Mouse (Mus musculus) kidney, postnatal 0 days (tissue): ENCODE measurements around the gene Necab2. TPM values are rescaled to one million over a fixed set of nuclear protein-coding genes. Genes with fewer than 3 reads are reported as not detected.
A peak's percentile ranks its signal among the peaks of the same experiment; 100 is the strongest.

Experiments used
- ATAC-seq: fragments of 200-750 bp; cut with Nextera tagmentation; replicated peaks from 2 replicates; pipeline ENCODE4 v1.8.0; 2017; ENCODE audit warnings: low read depth, moderate number of reproducible peaks, moderate TSS enrichment, moderate library complexity; ENCODE audit not compliant: low FRiP score
- DNase-seq: peaks from one replicate; pipeline ENCODE4 v3.0.0-alpha.2; 2016; ENCODE audit warnings: low spot score
- H3K27ac ChIP-seq: fragments of 300-500 bp; sonication (generic); 2 replicates; pipeline ENCODE4 v1.5.1; 2014; ENCODE audit warnings: mild to moderate bottlenecking
- H3K27me3 ChIP-seq: fragments of 300-500 bp; sonication (generic); 2 replicates; pipeline ENCODE4 v1.6.1; 2014; ENCODE audit warnings: low read length, mixed read lengths; ENCODE audit not compliant: insufficient read depth
- H3K36me3 ChIP-seq: fragments of 300-500 bp; sonication (generic); 2 replicates; pipeline ENCODE4 v1.6.1; 2014; ENCODE audit warnings: low read length, mixed read lengths; ENCODE audit not compliant: insufficient read depth
- H3K4me1 ChIP-seq: fragments of 300-500 bp; sonication (generic); replicated peaks from 2 replicates; pipeline ENCODE4 v1.6.1; 2014; ENCODE audit warnings: antibody characterized with exemption, low read length, mixed read lengths; ENCODE audit not compliant: insufficient read depth
- H3K4me2 ChIP-seq: fragments of 300-500 bp; sonication (generic); 2 replicates; pipeline ENCODE4 v1.6.1; 2014; ENCODE audit warnings: mild to moderate bottlenecking, low read length, moderate library complexity, mixed read lengths
- H3K4me3 ChIP-seq: fragments of 300-500 bp; sonication (generic); replicated peaks from 2 replicates; pipeline ENCODE4 v1.5.1; 2014; ENCODE audit warnings: low read depth, low read length
- H3K9ac ChIP-seq: fragments of 300-500 bp; sonication (generic); 2 replicates; pipeline ENCODE4 v1.6.1; 2014; ENCODE audit warnings: low read depth, low read length
- H3K9me3 ChIP-seq: fragments of 300-500 bp; sonication (generic); replicated peaks from 2 replicates; pipeline ENCODE4 v1.6.1; 2016; ENCODE audit warnings: low read length, inconsistent platforms, mixed read lengths
- CTCF ChIP-seq: IDR thresholded peaks from 2 replicates; pipeline ENCODE4 v1.5.1; 2016; ENCODE audit warnings: antibody characterized with exemption, low read depth, mild to moderate bottlenecking, moderate library complexity
- WGBS: fragments of 180-500 bp; shearing (Covaris S2); extraction: QIAGEN DNeasy Blood & Tissue Kit; methylation state at CpG from one replicate; pipeline ENCODE4 v1.1.7; 2014; 5-methylcytosine and 5-hydroxymethylcytosine counted together
- polyA plus RNA-seq: library from polyadenylated mRNA; unstranded; fragments of >200 nt; fragmentation: Nextera tagmentation; extraction: Ambion mirVana; gene quantifications from 2 replicates; pipeline ENCODE4 v1.2.1, GENCODE M21; 2015

Gene Necab2
- polyA plus RNA-seq, 1 experiment from 2014 or later = 0.61 TPM

DNA sequence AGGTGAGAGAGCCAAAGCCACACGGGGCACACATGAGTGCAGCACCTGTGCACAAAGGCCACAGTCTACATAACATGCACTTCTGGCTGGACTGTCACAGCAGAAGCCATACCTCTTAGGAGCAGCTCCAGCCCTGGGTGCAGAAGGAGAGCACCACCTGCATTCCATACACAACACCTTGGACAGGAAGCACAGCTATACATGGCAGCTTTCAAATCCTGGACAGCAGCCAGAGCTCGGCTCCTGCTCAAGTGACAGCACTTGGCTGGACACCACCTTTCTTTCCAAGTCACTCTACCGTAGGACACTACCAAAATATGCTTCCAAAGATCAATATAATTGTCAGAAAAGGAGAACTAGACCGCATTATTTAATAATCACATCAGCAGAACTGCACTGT, 66.9 kb downstream of the Necab2 start:
- Histone ChIP-seq H3K9ac (no peak overlapping the region), H3K9me3 (no peaks in the 10 kb centered on the region), H3K36me3 (peaks cover 86% of the 10 kb centered on the region), H3K27me3 (no peaks in the 10 kb centered on the region), H3K4me2 (no peak overlapping the region), H3K4me3 (no peak overlapping the region), H3K4me1 (no peaks in the 10 kb centered on the region), H3K27ac (no peak overlapping the region)
- DNase-seq (no peak), ATAC-seq (no peak)
- 82% methylated on average over 4 of the region's 4 CpGs for WGBS
- no peak for TF ChIP-seq CTCF

- ATAC-seq = no peak
- 89% methylated on average over 3 of the region's 3 CpGs for WGBS
Observed at GRCm38 (mm10) chr8:119514940-119515339, 68.4 kb downstream of the Necab2 start.

DNA sequence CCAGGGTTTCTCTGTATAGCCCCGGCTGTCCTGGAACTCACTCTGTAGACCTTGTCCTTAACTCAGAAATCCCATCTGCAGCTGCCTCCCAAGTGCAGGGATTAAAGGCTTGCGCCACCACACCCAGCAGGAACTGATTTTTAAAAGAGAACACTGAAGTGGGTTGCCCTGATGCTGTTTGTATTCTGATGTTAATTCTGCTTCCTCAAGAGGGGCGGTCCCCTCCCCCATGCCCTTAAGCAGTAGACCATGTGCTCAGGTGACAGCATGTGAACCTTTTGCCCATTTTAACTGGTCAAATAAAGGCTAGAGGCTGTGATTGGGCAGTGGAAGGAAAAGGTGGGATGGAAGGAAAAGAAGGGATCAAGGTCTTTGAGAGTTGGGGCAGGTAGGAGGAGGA, 69.2 kb downstream of the Necab2 start:
- no peak for TF ChIP-seq CTCF
- Histone ChIP-seq H3K9ac (no peak overlapping the region), H3K9me3 (no peaks in the 10 kb centered on the region), H3K36me3 (peaks cover 87% of the 10 kb centered on the region), H3K27me3 (no peaks in the 10 kb centered on the region), H3K4me2 (no peak overlapping the region), H3K4me3 (no peak overlapping the region), H3K27ac (no peak overlapping the region), H3K4me1 (no peaks in the 10 kb centered on the region)
- no peak for ATAC-seq
- DNase-seq = no peak
- WGBS = 75% methylated on average over 3 of the region's 3 CpGs

More at GRCm38 (mm10) chr8:119514940-119515339, 68.4 kb downstream of the Necab2 start:
- Histone ChIP-seq H3K4me1 (no peaks in the 10 kb centered on the region), H3K4me3 (no peak overlapping the region), H3K27me3 (no peaks in the 10 kb centered on the region), H3K9me3 (no peaks in the 10 kb centered on the region), H3K9ac (no peak overlapping the region), H3K27ac (no peak overlapping the region), H3K36me3 (peaks cover 86% of the 10 kb centered on the region), H3K4me2 (no peak overlapping the region)
- DNase-seq = no peak
- TF ChIP-seq CTCF = no peak

DNA sequence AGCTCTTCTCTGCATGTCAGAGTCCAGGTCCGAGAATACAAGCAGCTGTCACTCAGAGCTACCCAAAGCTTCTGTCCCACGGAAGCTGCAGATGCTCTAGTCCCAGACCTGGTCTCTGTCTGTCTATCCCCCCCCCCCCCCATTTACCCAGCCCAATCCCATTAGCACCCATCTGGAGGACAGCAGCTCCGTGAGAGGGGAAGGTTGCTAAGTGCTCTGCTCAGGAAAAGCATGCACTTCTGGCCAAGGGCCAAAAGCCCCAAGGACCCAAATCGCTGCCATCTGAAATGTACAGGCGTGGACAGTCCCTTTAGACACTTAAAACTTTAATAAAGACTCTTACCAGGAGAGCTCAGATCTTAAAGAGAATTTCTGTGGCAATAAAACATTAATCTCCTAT, 70.2 kb downstream of the Necab2 start:
- TF ChIP-seq CTCF = no peak
- Histone ChIP-seq H3K4me3 (no peak overlapping the region), H3K9me3 (no peaks in the 10 kb centered on the region), H3K4me1 (no peaks in the 10 kb centered on the region), H3K27me3 (no peaks in the 10 kb centered on the region), H3K9ac (no peak overlapping the region), H3K36me3 (peaks cover 91% of the 10 kb centered on the region), H3K4me2 (no peak overlapping the region), H3K27ac (no peak overlapping the region)
- 67% methylated on average over 5 of the region's 5 CpGs for WGBS
- DNase-seq (no peak), ATAC-seq (no peak)

GRCm38 (mm10) chr8:119520102-119520501, 73.6 kb downstream of the Necab2 start:
- Histone ChIP-seq H3K27me3 (no peaks in the 10 kb centered on the region), H3K27ac (no peak overlapping the region), H3K4me1 (no peaks in the 10 kb centered on the region), H3K4me3 (no peak overlapping the region), H3K36me3 (peaks cover 91% of the 10 kb centered on the region), H3K9me3 (no peaks in the 10 kb centered on the region), H3K9ac (no peak overlapping the region), H3K4me2 (no peak overlapping the region)
- 76% methylated on average over 7 of the region's 7 CpGs for WGBS
- TF ChIP-seq CTCF = peak; percentile 55
- ATAC-seq (no peak), DNase-seq (no peak)

Other genes with a start within 250 kb of the Necab2 start
- gene Hsbp1, start 102.2 kb upstream of the Necab2 start, polyA plus RNA-seq = 354 and 357 TPM in 2 replicates
- gene Mlycd, start 51.8 kb upstream of the Necab2 start, polyA plus RNA-seq = 19.5 and 21.9 TPM in 2 replicates
- gene Osgin1, start 12.6 kb upstream of the Necab2 start, polyA plus RNA-seq = 4.1 and 4.4 TPM in 2 replicates
- gene Slc38a8, start 55.0 kb downstream of the Necab2 start, polyA plus RNA-seq = 0.06 TPM in 1 of 2 replicates, not detected in the other
- gene Mbtps1, start 112.0 kb downstream of the Necab2 start, polyA plus RNA-seq = 78.4 and 86.9 TPM in 2 replicates
- gene Hsdl1, start 128.5 kb downstream of the Necab2 start, polyA plus RNA-seq = 27.1 and 29.4 TPM in 2 replicates
- gene Dnaaf1, start 128.5 kb downstream of the Necab2 start, polyA plus RNA-seq = 0.22 and 0.24 TPM in 2 replicates
- gene Taf1c, start 158.5 kb downstream of the Necab2 start, polyA plus RNA-seq = 8.3 and 8.7 TPM in 2 replicates
- not detected in 2 replicates for gene Adad2, start 166.0 kb downstream of the Necab2 start, polyA plus RNA-seq
- gene Kcng4, start 189.0 kb downstream of the Necab2 start, polyA plus RNA-seq = 0.14 and 0.28 TPM in 2 replicates
- 6.2 and 6.9 TPM in 2 replicates for gene Wfdc1, start 219.6 kb downstream of the Necab2 start, polyA plus RNA-seq